Mouse (Mus musculus) heart, embryonic 15.5 days (tissue): ENCODE results near the gene Lmx1a. TPM values are rescaled to one million over a fixed set of nuclear protein-coding genes. Genes with fewer than 3 reads are reported as not detected.

Source experiments
- ATAC-seq: fragments of 200-750 bp; cut with Nextera tagmentation; replicated peaks from 2 replicates; pipeline ENCODE4 v1.8.0; 2017; ENCODE audit warnings: low read depth, moderate TSS enrichment; ENCODE audit not compliant: insufficient number of reproducible peaks, insufficient read depth, low FRiP score
- H3K27ac ChIP-seq: fragments of 300-500 bp; sonication (generic); 2 replicates; pipeline ENCODE4 v1.5.1; 2015; ENCODE audit warnings: mild to moderate bottlenecking, inconsistent platforms
- H3K27me3 ChIP-seq: fragments of 300-500 bp; sonication (generic); 2 replicates; pipeline ENCODE4 v1.6.1; 2015; ENCODE audit warnings: inconsistent platforms
- H3K36me3 ChIP-seq: fragments of 300-500 bp; sonication (generic); 2 replicates; pipeline ENCODE4 v1.6.1; 2015; ENCODE audit warnings: mild to moderate bottlenecking, inconsistent platforms
- H3K4me1 ChIP-seq: fragments of 300-500 bp; sonication (generic); replicated peaks from 2 replicates; pipeline ENCODE4 v1.6.1; 2015; ENCODE audit warnings: inconsistent platforms
- H3K4me2 ChIP-seq: fragments of 300-500 bp; sonication (generic); 2 replicates; pipeline ENCODE4 v1.6.1; 2015; ENCODE audit warnings: inconsistent platforms, mild to moderate bottlenecking, moderate library complexity
- H3K4me3 ChIP-seq: fragments of 300-500 bp; sonication (generic); 2 replicates; pipeline ENCODE4 v1.5.1; 2015; ENCODE audit warnings: mild to moderate bottlenecking, inconsistent platforms
- H3K9ac ChIP-seq: fragments of 300-500 bp; sonication (generic); 2 replicates; pipeline ENCODE4 v1.6.1; 2015; ENCODE audit warnings: mild to moderate bottlenecking, inconsistent platforms
- H3K9me3 ChIP-seq: fragments of 300-500 bp; sonication (generic); replicated peaks from 2 replicates; pipeline ENCODE4 v1.6.1; 2016; ENCODE audit warnings: inconsistent platforms
- WGBS: fragments of 180-500 bp; shearing (Covaris S2); methylation state at CpG from one replicate; pipeline ENCODE4 v1.1.7; 2015; ENCODE audit warnings: mixed read lengths; 5-methylcytosine and 5-hydroxymethylcytosine counted together
- polyA plus RNA-seq: library from polyadenylated mRNA; unstranded; fragments of >200 nt; fragmentation: Nextera tagmentation; extraction: Ambion mirVana; gene quantifications from 2 replicates; pipeline ENCODE4 v1.2.1, GENCODE M21; 2015

The Lmx1a gene
- polyA plus RNA-seq, 1 experiment from 2014 or later: 0.04 TPM

DNA sequence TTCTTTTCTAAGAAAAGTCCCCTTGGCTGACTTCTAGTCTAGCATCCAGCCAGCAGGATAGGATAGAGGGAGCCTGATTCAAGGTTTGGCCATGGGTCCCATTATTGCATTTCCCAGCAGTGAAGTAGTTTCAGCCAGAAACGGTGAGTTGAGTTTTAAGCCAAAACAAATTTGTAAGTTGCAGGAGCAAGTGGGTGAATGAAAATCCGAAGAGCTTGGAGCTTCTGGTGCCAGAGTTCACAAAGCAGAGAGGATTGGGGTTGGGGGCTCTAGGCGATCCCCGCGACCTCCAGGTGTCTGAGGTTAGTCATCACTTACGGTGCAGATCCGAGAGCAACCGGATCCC lies 1.1 kb upstream of the Lmx1a start:
- Histone ChIP-seq H3K27ac (no peak overlapping the region), H3K36me3 (no peaks in the 10 kb centered on the region), H3K9ac (no peak overlapping the region), H3K9me3 (no peaks in the 10 kb centered on the region), H3K27me3 (peaks cover 75% of the 10 kb centered on the region), H3K4me2 (peak overlapping the region; percentile 96), H3K4me3 (peak overlapping the region; percentile 55), H3K4me1 (peaks cover 26% of the 10 kb centered on the region)
- no peak for ATAC-seq
- under 1% methylated on average over 8 of the region's 8 CpGs for WGBS

DNA sequence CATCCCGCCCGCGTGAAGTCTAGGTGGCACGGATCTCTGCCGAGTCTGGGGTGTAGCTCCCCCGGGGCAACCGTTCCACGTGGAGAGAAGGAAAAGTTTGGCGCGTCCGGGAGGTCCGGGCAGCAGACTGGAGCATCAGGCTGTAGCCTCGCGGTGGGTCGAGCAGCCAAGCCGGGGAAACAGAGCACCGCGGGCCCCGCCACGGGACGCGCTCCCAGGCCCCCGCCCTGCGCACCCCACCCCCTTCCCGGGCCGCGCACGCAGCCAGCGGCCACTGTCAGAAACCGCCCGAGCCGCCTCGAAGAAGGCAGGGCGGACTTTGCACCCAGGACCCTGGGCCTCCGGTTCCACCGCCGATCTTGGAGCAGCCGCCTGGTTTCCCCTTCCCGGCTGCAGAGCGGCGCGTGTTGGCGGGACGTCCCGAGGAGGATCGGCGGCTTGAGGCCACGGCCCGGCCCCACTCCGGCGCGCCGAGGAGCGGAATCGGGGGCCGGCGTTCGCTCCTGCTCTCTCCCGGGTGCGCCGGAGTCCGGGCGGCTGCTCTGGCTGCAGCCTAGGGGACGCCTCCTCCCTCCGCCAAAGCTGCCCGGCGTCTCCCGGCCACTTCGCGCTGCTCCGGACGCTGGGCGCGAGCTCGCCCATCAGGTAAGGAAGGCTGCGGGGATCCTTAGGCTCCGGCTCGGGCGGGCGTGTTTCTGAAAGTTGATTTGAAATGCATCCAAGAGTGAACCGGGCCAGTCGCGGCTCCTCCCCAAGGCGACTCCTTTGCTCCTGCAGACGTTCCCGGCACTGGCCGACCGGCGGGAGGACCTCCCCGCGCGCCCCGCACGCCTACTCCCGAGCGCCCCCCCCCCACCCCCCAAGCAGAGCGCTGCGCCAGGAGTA lies 448 bp upstream of the Lmx1a start:
- Histone ChIP-seq H3K36me3 (no peaks in the 10 kb centered on the region), H3K27ac (no peak overlapping the region), H3K27me3 (peaks cover 80% of the 10 kb centered on the region), H3K4me3 (peak overlapping the region; percentile 55), H3K4me2 (peak overlapping the region; percentile 96), H3K9ac (peak overlapping the region; percentile 34), H3K9me3 (no peaks in the 10 kb centered on the region), H3K4me1 (peaks cover 26% of the 10 kb centered on the region)
- peak; percentile 53; the same call in 1 of the 2 replicates for ATAC-seq
- under 1% methylated on average over 98 of the region's 98 CpGs for WGBS

DNA sequence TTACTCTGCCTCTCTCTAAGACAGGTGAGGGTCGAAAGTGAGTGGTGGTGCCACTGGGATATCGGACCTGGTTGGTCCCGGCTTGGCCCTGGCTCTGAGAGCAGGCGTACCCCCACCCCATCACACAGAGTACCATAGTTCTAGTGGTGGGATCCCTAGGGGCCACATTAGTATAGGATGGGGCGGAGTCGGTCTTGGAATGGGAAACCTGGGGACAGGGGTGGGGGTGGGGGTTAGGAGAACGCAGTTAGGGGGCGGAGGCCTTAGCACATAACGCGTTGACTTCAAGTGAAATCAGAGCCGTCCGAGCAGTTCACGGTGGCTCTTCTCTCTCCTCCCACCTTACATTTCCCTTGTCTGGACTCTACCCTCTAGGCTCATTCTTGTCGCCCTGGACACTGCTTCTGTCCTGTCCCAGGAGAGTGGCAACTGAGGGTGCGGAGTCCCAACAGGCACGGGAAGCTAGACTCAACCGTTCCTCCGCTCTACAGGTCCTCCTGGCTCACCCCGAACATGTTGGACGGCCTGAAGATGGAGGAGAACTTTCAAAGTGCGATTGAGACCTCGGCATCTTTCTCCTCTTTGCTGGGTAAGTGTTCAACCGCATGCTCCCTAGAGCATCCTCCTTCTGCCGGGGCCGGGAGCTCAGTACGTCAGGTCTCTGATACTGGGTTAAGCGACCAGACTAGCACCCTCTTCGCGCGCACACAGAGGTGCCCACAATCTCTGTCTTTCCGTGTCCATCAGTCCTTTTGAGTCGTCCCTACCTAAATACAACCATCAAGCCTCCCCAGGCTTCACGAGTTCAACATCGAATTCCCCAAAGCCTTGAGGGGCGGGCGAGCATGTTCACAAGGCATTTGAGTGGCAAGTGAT lies 463 bp downstream of the Lmx1a start:
- H3K4me1 ChIP-seq: peaks cover 26% of the 10 kb centered on the region
- no peaks in the 10 kb centered on the region for H3K36me3 ChIP-seq
- peak overlapping the region; percentile 55 for H3K4me3 ChIP-seq
- ATAC-seq: no peak
- peak overlapping the region; percentile 96 for H3K4me2 ChIP-seq
- H3K9me3 ChIP-seq: no peaks in the 10 kb centered on the region
- H3K27me3 ChIP-seq: peaks cover 89% of the 10 kb centered on the region
- 2% methylated on average over 36 of the region's 36 CpGs for WGBS
- no peak overlapping the region; the same call in 1 of the 2 replicates for H3K9ac ChIP-seq
- no peak overlapping the region for H3K27ac ChIP-seq

DNA sequence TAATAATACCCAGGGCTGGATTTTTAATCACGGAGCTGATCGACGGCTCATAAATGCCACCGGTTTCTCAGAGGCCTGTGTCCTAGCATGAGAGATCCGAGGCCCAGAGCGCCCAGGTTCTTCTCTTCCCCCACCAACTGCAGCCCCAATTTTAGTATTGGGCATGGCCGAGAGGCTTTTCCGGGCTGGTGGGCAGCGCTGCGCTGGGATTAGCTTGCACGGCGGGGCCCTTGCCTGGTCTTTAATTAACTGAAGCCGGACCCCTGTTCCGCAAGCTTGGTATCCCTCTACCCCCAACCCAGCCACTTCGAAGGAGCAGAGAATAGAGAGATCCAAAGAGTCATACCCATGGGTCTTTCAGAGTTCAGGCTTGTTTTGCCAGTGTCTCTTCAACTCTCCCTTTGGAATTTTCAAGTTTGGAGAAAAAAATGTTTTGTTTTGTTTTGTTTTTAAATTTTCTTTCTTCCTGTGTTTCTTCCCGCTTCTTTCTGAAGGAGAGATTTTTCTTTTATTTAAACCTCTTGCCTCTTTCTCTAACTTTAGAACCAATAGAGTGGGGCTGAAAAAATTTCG lies 1.2 kb downstream of the Lmx1a start:
- Histone ChIP-seq H3K4me2 (no peak overlapping the region), H3K36me3 (no peaks in the 10 kb centered on the region), H3K4me1 (peaks cover 26% of the 10 kb centered on the region), H3K9me3 (no peaks in the 10 kb centered on the region), H3K27me3 (peaks cover 93% of the 10 kb centered on the region), H3K27ac (no peak overlapping the region), H3K4me3 (no peak overlapping the region), H3K9ac (no peak overlapping the region)
- 4% methylated on average over 17 of the region's 17 CpGs for WGBS
- no peak for ATAC-seq

DNA sequence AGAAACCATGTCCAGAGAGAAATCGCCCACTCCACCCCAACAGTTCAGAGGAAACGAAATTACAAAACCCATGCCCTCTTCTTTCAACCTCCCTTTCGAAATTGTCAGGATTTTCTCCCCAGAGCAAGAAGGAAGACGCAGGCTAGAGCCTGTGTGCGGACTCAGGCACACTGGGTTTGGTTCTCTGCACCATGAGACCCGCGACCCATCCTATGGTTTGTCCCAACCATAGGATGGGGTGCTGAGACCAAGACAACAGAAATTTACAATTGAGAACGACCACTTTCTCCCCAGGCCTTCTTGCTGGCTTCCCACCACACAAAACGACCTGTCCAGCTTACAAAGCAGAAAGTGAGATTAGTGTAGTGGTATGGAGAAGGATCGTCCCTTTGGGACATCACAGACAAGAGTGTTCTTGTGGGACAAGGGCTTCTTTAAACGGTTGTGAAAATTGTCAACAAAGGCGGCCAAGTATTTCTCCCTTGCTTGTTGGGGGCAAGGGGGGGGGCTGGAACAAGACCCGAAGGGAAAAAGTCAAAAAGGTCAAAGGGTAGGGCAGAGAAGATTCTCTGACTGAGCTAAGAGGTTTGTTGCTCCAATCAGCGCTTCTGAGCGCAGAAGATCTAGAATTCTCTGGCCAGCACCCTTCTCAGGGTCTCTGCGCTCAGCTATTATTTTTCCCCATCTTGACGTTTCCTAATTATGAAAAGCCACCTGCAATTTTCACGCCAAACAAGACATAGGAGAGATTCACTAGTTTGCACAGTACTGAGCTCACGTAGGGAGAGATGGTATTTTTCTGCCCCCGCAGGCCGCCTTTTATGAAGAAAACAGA lies 1.9 kb downstream of the Lmx1a start:
- no peak overlapping the region for H3K4me3 ChIP-seq
- no peaks in the 10 kb centered on the region for H3K36me3 ChIP-seq
- no peak overlapping the region for H3K27ac ChIP-seq
- H3K9me3 ChIP-seq: no peaks in the 10 kb centered on the region
- 8% methylated on average over 21 of the region's 21 CpGs for WGBS
- H3K27me3 ChIP-seq: peaks cover 96% of the 10 kb centered on the region
- ATAC-seq: no peak
- no peak overlapping the region for H3K9ac ChIP-seq
- H3K4me1 ChIP-seq: peaks cover 26% of the 10 kb centered on the region
- no peak overlapping the region for H3K4me2 ChIP-seq

DNA sequence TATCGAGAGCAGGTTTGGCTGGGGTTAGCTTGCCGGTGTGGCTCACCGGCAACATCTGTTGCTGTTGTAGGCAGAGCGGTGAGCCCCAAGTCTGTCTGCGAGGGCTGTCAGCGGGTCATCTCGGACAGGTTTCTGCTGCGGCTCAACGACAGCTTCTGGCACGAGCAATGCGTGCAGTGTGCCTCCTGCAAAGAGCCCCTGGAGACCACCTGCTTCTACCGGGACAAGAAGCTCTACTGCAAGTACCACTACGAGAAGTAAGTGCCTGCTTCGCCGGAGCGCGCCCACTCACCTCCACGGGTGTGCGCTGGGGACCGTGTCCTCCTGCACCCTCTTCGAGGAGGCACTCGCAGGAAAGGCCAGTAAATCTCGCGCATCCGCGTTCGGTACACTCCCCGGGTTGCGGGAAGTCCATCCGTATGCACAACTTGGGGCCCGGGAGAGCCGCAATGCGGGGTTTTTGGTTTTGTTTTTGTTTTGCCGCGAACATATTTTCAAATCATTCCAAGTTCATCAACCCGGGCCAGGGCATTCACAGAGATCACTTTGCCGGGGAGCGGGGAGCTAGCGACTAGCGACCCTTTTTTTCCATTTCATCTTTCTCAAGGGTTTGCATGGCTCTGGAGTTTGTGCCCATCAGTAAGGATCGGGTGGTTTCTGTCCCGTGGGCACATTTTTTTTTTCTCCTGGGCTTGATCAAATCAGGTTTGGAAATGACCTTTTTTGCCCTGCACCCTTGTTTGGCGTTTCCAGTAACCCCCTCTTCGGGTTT lies 3.1 kb downstream of the Lmx1a start:
- no peak for ATAC-seq
- peaks cover 26% of the 10 kb centered on the region for H3K4me1 ChIP-seq
- under 1% methylated on average over 44 of the region's 44 CpGs for WGBS

DNA sequence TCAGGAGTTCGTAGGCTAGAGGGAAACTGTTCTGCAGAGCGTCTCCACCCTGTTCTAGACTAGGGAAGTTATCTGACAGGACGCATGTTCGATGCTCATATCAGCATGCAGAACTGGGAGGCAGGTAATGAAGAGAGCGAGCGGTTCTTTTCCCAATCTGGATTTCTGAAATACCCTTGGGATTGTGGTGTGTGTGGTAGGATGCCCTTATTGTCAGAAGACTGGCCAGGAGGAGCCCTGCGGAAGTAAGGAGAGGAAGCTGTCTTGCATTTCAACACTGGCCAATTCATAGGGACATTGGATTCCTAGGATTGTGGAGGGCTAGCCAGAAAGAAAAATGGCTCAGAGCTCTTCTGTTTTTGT lies 3.6 kb downstream of the Lmx1a start:
- Histone ChIP-seq H3K27ac (no peak overlapping the region), H3K4me3 (no peak overlapping the region), H3K4me1 (peaks cover 26% of the 10 kb centered on the region), H3K27me3 (peaks cover 93% of the 10 kb centered on the region), H3K9me3 (no peaks in the 10 kb centered on the region), H3K4me2 (no peak overlapping the region), H3K9ac (no peak overlapping the region), H3K36me3 (no peaks in the 10 kb centered on the region)
- WGBS: 1% methylated on average over 7 of the region's 7 CpGs
- ATAC-seq: no peak

More for the DNA sequence above, 3.1 kb downstream of the Lmx1a start:
- no peaks in the 10 kb centered on the region for H3K9me3 ChIP-seq
- peak overlapping the region; percentile 56 for H3K4me2 ChIP-seq
- H3K9ac ChIP-seq: no peak overlapping the region
- no peaks in the 10 kb centered on the region for H3K36me3 ChIP-seq
- H3K4me3 ChIP-seq: peak overlapping the region; percentile 38
- H3K27ac ChIP-seq: no peak overlapping the region
- H3K27me3 ChIP-seq: peaks cover 97% of the 10 kb centered on the region

DNA sequence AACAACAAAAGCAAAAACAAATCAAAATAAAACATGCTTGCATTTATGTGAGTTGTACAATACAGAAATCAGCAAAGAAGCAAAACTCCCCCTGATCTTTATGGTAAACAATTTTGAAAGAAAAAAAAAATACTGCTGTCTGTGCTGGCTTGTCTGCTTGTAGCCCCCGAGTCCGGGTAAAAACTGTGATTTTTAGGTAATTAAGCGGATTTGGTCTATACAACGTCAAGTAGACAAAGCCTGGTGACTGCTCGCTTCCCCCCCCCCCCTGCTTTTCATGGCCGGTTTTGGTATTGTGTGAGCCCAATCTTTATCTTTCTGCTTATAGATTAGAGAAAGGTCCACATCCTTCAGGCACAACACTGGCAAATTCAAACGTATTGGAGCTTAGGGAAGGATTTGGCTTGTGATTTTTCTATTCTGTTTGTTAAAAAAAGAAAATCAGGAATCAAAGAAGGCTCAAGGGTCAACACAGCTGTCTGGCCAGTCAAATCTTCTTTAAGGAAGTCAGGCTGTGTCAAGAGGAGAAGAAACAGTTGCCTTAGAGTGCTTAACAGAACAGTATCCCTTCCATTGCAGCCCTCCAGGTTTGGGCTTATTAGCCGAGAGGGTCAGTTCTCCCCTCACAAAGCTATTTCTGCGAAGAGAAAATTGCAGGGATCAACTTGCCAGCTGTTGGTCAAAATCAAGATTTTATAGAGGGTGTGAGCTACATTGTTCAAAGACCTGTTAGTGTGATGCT lies 4.6 kb downstream of the Lmx1a start:
- H3K4me1 ChIP-seq: peaks cover 18% of the 10 kb centered on the region
- no peak overlapping the region for H3K27ac ChIP-seq
- H3K36me3 ChIP-seq: no peaks in the 10 kb centered on the region
- H3K4me3 ChIP-seq: no peak overlapping the region
- H3K9me3 ChIP-seq: no peaks in the 10 kb centered on the region
- no peak for ATAC-seq
- H3K27me3 ChIP-seq: peaks cover 93% of the 10 kb centered on the region
- WGBS: 3% methylated on average over 9 of the region's 9 CpGs
- no peak overlapping the region for H3K4me2 ChIP-seq
- no peak overlapping the region for H3K9ac ChIP-seq

DNA sequence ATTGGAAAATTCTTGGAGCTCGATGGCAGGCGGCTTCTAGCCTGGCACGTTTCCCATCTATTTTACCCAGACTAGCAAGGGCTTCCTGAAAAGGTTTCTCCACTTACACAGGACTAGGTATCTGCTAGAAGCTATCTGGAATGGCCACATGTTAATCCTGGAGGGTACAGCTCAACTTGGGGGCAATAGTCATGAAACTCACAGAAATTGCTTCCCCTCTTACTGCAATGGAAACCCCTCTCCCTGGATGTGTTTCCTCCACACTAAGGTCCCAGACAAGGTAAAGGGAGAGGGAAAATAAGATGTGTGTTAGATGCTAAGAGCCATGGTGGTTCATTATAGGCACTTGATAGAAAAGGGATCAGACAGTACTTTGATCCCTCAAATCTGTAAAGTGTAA lies 5.7 kb downstream of the Lmx1a start:
- no peak for ATAC-seq
- WGBS: 11% methylated on average over 3 of the region's 3 CpGs

More for the DNA sequence above, 5.7 kb downstream of the Lmx1a start:
- Histone ChIP-seq H3K9me3 (no peaks in the 10 kb centered on the region), H3K4me1 (peaks cover 9% of the 10 kb centered on the region), H3K4me3 (no peak overlapping the region), H3K4me2 (no peak overlapping the region), H3K27ac (no peak overlapping the region), H3K9ac (no peak overlapping the region), H3K27me3 (peaks cover 93% of the 10 kb centered on the region), H3K36me3 (no peaks in the 10 kb centered on the region)
